Mouse (Mus musculus) cerebral cortex, adult 2 months (tissue): ENCODE measurements around the gene Cpz.

Source experiments
- WGBS: fragments of 180-500 bp; shearing (Covaris S2); methylation state at CpG from one replicate; pipeline ENCODE4 v1.1.7; 2018; 5-methylcytosine and 5-hydroxymethylcytosine counted together

Gene Cpz

DNA sequence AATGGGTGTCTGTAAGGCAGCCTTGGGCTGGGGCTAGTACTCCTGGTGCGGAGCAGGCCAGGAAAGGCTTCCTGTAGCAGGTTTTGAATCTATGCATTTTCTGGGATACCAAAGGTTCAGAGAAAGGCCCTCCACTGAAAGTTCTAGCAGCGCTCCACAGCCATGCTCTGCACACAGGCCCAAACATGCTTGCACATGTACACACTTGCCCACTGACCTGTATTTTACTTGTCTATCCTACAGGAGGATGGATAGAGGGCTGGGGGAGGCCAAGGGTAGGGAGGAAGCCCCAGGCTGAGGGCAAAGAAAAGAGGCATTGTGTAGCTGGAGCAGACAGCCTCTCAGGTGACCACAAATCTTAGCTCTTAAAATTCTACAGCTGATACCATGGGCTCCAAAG lies 1.1 kb downstream of the Cpz start:
- 83% methylated on average over 2 of the region's 2 CpGs for WGBS

GRCm38 (mm10) chr5:35523735-35524134 lies 1.8 kb downstream of the Cpz start:
- WGBS: 7% methylated on average over 5 of the region's 5 CpGs

GRCm38 (mm10) chr5:35516781-35517180 lies 8.7 kb downstream of the Cpz start:
- 72% methylated on average over 11 of the region's 11 CpGs for WGBS

DNA sequence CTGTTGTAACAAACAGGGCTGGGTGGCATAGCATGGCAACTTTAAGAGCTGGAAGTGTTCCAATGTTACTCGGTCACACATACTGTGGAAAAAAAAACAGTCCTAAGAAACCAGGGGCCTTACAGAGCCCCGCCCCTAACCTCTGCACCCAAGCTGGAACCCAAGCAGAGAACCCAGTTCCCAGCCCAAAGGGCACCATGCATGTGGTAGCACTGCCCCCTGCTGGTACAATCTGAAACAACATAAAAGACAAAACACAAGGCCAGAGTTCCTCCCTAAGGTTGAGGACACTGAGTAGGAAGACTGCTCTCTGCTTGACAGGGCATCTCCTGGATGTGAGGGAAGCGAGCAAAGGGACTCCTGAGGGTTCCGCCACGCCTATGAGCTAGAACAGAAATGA lies 14.9 kb downstream of the Cpz start:
- WGBS: 24% methylated on average over 5 of the region's 5 CpGs

DNA sequence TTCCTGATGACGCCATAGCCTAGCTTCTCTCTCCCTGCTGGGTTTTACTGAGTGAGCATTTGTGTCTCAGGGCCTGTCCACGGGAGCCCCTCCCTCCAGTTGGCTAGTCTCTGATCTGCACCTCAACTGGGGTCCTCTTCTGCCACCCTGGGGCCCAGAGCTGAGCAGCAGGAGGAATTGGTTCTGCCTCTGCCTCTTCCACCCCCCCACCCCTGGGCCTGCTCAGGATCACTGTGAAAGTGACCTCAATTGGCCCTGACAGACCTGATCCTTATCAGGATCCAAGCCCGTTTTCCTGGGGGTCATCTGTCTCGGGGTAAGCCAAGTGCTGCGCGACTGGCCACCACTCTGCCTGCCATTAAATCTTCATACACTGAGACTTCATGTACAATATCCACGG lies 20.5 kb downstream of the Cpz start:
- 81% methylated on average over 7 of the region's 7 CpGs for WGBS

DNA sequence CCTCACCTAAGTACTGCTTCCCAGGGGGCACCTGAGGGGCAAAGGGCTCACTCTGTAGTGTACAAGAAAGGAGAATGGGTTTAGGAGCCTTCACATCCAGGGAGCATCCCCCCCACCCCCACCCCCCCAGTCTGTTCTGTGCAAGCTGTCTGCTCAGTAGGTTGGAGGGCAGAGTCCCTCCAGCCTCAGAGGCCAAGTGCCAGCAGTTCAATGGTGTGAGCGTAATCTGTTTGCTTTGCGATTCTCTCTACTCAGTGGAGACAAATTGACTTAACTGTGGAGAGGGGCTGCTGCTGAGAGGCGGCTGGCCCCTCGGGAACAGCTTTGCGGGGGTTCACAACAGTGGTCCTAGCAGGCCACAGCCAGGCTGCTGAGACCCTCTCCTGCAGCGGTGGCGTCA lies 28.2 kb downstream of the Cpz start:
- WGBS: 76% methylated on average over 7 of the region's 7 CpGs

- 69% methylated on average over 5 of the region's 5 CpGs for WGBS
Observed at GRCm38 (mm10) chr5:35495989-35496388, 29.5 kb downstream of the Cpz start.

GRCm38 (mm10) chr5:35494773-35495390 lies 30.6 kb downstream of the Cpz start:
- WGBS: 68% methylated on average over 8 of the region's 8 CpGs

GRCm38 (mm10) chr5:35493770-35494169 lies 31.7 kb downstream of the Cpz start:
- WGBS: 92% methylated on average over 12 of the region's 12 CpGs

GRCm38 (mm10) chr5:35479521-35479920 lies 46.0 kb downstream of the Cpz start:
- WGBS: 18% methylated on average over 4 of the region's 4 CpGs

DNA sequence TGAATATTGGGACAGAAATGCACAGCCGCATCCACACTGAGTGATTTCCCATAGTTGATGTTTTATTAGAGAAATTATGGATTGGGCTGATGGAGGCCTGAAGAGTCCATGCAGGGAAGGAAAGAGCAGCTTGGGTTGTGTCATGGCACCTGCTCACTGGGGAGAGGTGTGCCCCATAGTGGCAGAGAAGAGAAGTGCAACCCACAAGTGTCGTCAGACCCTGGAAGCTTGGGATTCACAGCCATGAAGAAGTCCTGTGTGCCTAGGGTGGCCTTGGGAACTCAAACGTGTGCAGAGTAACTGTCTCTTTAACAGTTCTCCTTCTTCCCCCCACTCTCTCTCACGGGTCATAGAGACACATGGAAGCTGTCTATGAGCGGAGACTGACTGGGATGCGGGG lies 50.3 kb downstream of the Cpz start:
- 63% methylated on average over 6 of the region's 6 CpGs for WGBS

DNA sequence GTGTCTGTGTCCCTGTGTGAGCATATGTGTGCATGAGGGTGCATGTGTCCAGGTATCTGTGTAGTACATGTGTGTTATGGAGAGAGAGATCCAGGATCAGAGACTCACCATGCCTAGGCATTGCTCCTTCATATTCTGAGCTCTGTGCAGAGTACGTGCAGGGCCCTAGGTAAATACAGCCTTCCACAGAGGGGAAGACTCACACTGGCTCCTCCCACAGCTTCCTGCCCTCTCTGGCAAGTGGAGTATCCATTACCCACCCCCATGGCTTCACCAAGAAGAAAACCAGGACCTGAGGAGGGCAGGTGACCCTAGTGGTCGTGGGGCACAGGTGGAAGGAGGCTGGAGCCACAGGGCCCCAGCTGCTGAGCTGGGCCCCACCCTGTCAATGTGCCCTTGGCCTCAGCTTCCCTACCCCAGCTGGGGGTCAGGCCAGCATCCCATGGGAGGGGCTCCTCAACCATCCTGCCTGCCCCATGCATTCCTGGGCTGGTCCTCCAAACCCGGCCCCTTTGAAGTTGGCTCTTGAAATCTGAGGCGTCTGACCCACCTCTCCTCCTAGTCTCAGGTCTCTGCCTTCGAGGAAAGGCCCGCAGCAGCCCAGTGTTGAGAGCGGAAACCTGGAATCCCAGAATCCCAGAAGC lies 54.5 kb downstream of the Cpz start:
- 64% methylated on average over 7 of the region's 7 CpGs for WGBS

- 55% methylated on average over 21 of the region's 21 CpGs for WGBS
Observed at GRCm38 (mm10) chr5:35465966-35466635, 59.4 kb downstream of the Cpz start.

- WGBS: 62% methylated on average over 8 of the region's 8 CpGs
Observed at GRCm38 (mm10) chr5:35462081-35462480, 63.4 kb downstream of the Cpz start.

DNA sequence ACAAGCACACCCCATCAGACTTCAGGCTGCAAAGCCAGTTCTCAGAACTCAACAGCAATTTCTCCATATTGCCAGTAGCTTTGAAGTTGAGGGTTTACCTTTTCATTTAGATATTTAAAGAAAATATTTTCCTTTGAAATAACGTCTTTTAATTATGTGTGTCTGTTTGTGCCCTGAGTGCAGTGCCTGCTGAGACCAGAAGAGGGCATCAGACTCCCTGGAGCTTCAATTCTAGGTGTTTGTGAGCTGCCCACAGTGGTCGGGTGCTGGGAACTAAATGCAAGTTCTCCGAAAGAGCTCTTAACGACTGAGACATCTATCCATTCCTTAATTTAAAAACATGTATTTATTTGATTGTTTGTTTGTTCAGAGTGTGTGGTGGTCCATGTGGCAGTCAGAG lies 65.7 kb downstream of the Cpz start:
- WGBS: 80% methylated on average over 4 of the region's 4 CpGs

DNA sequence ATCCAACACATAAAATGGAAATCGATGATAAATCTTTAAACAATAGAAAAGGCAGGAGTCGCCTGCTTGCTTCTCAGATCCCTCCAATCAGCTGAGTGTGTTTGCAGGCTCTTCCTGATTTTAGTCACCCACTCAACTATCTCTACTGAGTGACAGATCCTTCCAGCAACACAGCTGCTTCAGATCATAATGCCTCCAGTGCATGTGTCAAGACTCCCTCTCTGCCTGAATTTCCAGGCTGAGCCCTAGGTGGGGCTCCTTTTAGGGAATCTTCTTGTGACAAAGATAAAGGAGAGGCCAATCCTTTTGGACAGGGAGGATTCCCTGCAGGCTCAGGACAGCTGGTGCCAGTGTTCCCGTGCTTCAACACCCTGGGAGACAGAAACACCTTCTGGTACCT lies 67.2 kb downstream of the Cpz start:
- 77% methylated on average over 3 of the region's 3 CpGs for WGBS

DNA sequence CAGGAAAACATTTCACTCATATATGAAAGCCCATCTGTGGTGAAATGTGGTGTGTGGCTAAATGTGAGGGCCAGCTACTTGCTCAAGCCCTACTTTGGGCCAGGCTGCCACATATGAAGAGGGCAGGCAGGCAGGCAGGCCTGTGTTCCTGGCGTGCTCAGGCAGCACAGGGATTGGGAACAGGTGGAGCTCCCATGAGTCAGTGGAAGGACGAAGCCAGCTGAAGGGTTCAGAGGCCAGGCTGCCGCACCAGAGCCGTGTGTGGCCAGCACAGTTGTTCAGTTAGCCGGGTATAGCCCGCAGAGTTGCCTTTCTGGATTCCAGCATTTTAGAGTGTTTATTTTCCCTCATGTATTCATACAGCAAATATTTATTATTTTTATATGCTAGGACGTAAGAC lies 68.1 kb downstream of the Cpz start:
- WGBS: 89% methylated on average over 7 of the region's 7 CpGs

DNA sequence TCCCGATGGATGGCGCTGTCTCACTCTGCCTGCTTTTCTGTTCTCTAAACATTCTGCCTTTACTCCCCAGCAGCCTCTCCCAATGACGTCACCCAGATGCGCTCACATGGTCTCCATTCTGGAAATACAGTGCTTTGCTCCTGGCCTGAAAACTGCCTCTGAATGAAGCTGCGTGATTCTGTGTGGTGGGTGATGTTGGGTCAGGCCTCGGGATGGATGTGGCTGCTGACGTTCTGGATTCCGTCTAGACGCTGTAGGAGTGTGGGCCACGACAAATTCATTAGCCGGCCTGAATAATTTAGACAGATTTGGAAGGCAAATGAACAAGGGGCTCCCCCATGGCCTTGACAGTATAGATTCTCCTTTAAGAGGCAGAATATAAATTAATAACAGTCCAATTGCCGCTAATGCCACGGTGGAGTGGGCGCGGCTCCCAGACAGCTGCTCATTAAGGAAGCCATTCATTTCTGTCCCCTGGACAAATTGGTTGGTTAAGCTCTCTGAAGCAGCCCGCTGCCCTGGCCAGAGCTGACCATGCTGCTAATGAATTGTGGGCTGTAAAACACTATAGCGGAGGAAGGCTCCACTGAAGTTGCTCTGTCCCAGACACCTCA lies 71.2 kb downstream of the Cpz start:
- WGBS: 32% methylated on average over 17 of the region's 17 CpGs
